Mouse (Mus musculus) thymus, adult 2 months (tissue): Measurements from ENCODE around the gene Ankdd1b.

Experiments used
- CTCF ChIP-seq: fragments of 200-500 bp; IDR thresholded peaks from 2 replicates; pipeline ENCODE4 v1.5.1; 2012; ENCODE audit warnings: mild to moderate bottlenecking, control low read depth, low read length, moderate library complexity, borderline replicate concordance; ENCODE audit not compliant: control insufficient read depth, poor library complexity, insufficient read depth; ENCODE audit errors: extremely low read depth
- POLR2A ChIP-seq: fragments of 200-500 bp; IDR thresholded peaks from 2 replicates; pipeline ENCODE4 v1.6.1; 2012; ENCODE audit warnings: mild to moderate bottlenecking, low read length, control low read depth, moderate library complexity; ENCODE audit not compliant: control insufficient read depth, poor library complexity, insufficient read depth; ENCODE audit errors: extremely low read depth

DNA sequence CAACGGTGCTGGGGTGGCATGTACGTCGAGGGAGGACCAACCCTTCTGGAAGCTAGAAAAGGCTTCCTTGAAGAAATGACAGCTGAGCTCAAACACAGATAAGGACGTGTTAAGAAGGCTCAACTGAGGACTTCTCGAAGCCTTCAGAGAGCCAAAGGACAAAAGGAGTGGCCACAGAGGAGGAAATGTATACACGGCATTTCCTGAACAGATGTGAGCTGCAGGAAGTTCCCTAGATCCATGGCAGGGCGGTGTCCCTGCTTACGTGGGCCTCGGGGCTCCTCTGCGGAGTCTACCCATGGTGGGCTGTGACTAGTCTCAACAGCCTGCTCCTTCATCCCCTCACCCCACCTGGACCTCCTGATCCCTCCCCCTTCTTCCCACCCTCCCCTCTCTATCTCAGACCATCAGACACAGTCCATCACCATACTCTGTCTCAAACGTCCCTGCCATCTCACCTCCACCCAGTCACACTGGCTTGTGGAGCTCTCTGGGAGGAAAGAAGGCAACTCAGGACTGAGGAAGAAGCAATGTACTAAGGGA, 37.3 kb downstream of the Ankdd1b start:
- TF ChIP-seq CTCF (no peak), POLR2A (no peak)
